Mouse (Mus musculus) MEL (cell line): ENCODE results near the gene Lcn2. TPM values are rescaled to one million over a fixed set of nuclear protein-coding genes. Genes with fewer than 3 reads are reported as not detected.

Experiments used
- DNase-seq: peaks from one replicate; pipeline ENCODE4 v3.0.0; 2011; ENCODE audit warnings: low read depth, low spot score
- H3K27ac ChIP-seq: 2 replicates; pipeline ENCODE4 v1.5.1; 2012; ENCODE audit warnings: low read depth, mild to moderate bottlenecking, control low read depth, low read length, moderate library complexity; ENCODE audit not compliant: control insufficient read depth
- H3K27me3 ChIP-seq, 2 experiments: fragments of 150-350 bp in 1 of 2; sonication (generic) in 1 of 2; 2 replicates each; pipeline ENCODE4 v1.6.1; 2012; ENCODE audit warnings: low read length in 2 of 2, mild to moderate bottlenecking in 2 of 2, improper control_type of control experiment in 1 of 2, moderate library complexity in 1 of 2; ENCODE audit not compliant: insufficient read depth in 2 of 2, control insufficient read depth in 1 of 2
- H3K36me3 ChIP-seq, 2 experiments: 2 replicates each; pipeline ENCODE4 v1.6.1; 2012 to 2014; ENCODE audit warnings: low read length in 2 of 2, improper control_type of control experiment in 1 of 2, inconsistent platforms in 1 of 2, mild to moderate bottlenecking in 1 of 2; ENCODE audit not compliant: insufficient read depth in 2 of 2, control insufficient read depth in 1 of 2
- H3K4me1 ChIP-seq, 2 experiments: fragments of 150-350 bp in 1 of 2; sonication (generic) in 1 of 2; 2 replicates each; pipeline ENCODE4 v1.6.1; 2012; ENCODE audit warnings: low read length in 2 of 2, improper control_type of control experiment in 1 of 2, mild to moderate bottlenecking in 1 of 2; ENCODE audit not compliant: insufficient read depth in 2 of 2, control insufficient read depth in 1 of 2
- H3K4me3 ChIP-seq, 2 experiments: fragments of 150-350 bp in 1 of 2; sonication (generic) in 1 of 2; 2 replicates each; pipeline ENCODE4 v1.5.1; 2012; ENCODE audit warnings: low read depth in 2 of 2, low read length in 2 of 2, mild to moderate bottlenecking in 2 of 2, moderate library complexity in 2 of 2, control low read depth in 1 of 2, improper control_type of control experiment in 1 of 2; ENCODE audit not compliant: control insufficient read depth in 1 of 2, insufficient read depth in 1 of 2
- H3K79me2 ChIP-seq: 2 replicates; pipeline ENCODE4 v1.6.1; 2012; ENCODE audit warnings: mild to moderate bottlenecking, low read length, moderate library complexity; ENCODE audit not compliant: control insufficient read depth, poor library complexity, insufficient read depth
- H3K9ac ChIP-seq: 2 replicates; pipeline ENCODE4 v1.6.1; 2012; ENCODE audit warnings: low read depth, mild to moderate bottlenecking, control low read depth, low read length, moderate library complexity; ENCODE audit not compliant: control insufficient read depth, poor library complexity, severe bottlenecking
- H3K9me3 ChIP-seq: fragments of 150-350 bp; sonication (generic); replicated peaks from 2 replicates; pipeline ENCODE4 v1.6.1; 2012; ENCODE audit warnings: mild to moderate bottlenecking, low read length, improper control_type of control experiment, moderate library complexity; ENCODE audit not compliant: insufficient read depth
- CHD2 ChIP-seq: IDR thresholded peaks from 2 replicates; pipeline ENCODE4 v1.6.1; 2011; ENCODE audit warnings: low read length, improper control_type of control experiment
- EP300 ChIP-seq, 2 experiments: IDR thresholded peaks; 2 replicates each; pipeline ENCODE4 v1.6.1; 2011; ENCODE audit warnings: improper control_type of control experiment in 2 of 2, low read length in 2 of 2, low read depth in 1 of 2, mild to moderate bottlenecking in 1 of 2
- ETS1 ChIP-seq: IDR thresholded peaks from 2 replicates; pipeline ENCODE4 v1.6.1; 2012; ENCODE audit warnings: low read depth, mild to moderate bottlenecking, inconsistent platforms, low read length, improper control_type of control experiment, moderate library complexity
- GABPA ChIP-seq: IDR thresholded peaks from 2 replicates; pipeline ENCODE4 v1.6.1; 2012; ENCODE audit warnings: low read depth, mild to moderate bottlenecking, inconsistent platforms, low read length, improper control_type of control experiment, moderate library complexity
- MAFK ChIP-seq: IDR thresholded peaks from 2 replicates; pipeline ENCODE4 v1.6.1; 2011; ENCODE audit warnings: low read depth, mild to moderate bottlenecking, low read length, improper control_type of control experiment, borderline replicate concordance
- MXI1 ChIP-seq: IDR thresholded peaks from 2 replicates; pipeline ENCODE4 v1.6.1; 2011; ENCODE audit warnings: mild to moderate bottlenecking, low read depth, low read length, improper control_type of control experiment
- NRF1 ChIP-seq: IDR thresholded peaks from 2 replicates; pipeline ENCODE4 v1.6.1; 2014; ENCODE audit warnings: low read depth, mild to moderate bottlenecking, inconsistent platforms, low read length, improper control_type of control experiment, moderate library complexity; ENCODE audit not compliant: poor library complexity, insufficient read depth, severe bottlenecking
- POLR2AphosphoS5 ChIP-seq: IDR thresholded peaks from 2 replicates; pipeline ENCODE4 v1.6.1; 2012; ENCODE audit warnings: low read depth, borderline replicate concordance, mild to moderate bottlenecking, inconsistent platforms, low read length, moderate library complexity, mixed read lengths
- RAD21 ChIP-seq: IDR thresholded peaks from 2 replicates; pipeline ENCODE4 v1.6.1; 2011; ENCODE audit warnings: mild to moderate bottlenecking, low read depth, low read length, improper control_type of control experiment
- RCOR1 ChIP-seq: IDR thresholded peaks from 2 replicates; pipeline ENCODE4 v1.6.1; 2012; ENCODE audit warnings: low read depth, mild to moderate bottlenecking, inconsistent platforms, low read length, improper control_type of control experiment
- SIN3A ChIP-seq: IDR thresholded peaks from 2 replicates; pipeline ENCODE4 v1.6.1; 2012; ENCODE audit warnings: low read length, improper control_type of control experiment, inconsistent platforms
- SMC3 ChIP-seq: IDR thresholded peaks from 2 replicates; pipeline ENCODE4 v1.6.1; 2011; ENCODE audit warnings: low read depth, low read length, improper control_type of control experiment
- TAL1 ChIP-seq: IDR thresholded peaks from 2 replicates; pipeline ENCODE4 v1.6.1; 2012; ENCODE audit warnings: mild to moderate bottlenecking, inconsistent platforms, low read length, moderate library complexity, mixed read lengths
- TBP ChIP-seq: IDR thresholded peaks from 2 replicates; pipeline ENCODE4 v1.8.0; 2011; ENCODE audit warnings: low read depth, low read length, improper control_type of control experiment
- polyA plus RNA-seq, 2 experiments: library from polyadenylated mRNA; stranded (reverse) in 1 of 2; unstranded in 1 of 2; fragments of >175 nt in 1 of 2; fragments of >200 nt in 1 of 2; gene quantifications; 2 replicates each; pipeline versions ENCODE4 v1.2.1 to v1.2.4; 2012; ENCODE audit warnings: low replicate concordance in 2 of 2, low read depth in 1 of 2; ENCODE audit not compliant: insufficient read length in 2 of 2, insufficient read depth in 1 of 2, missing spikeins in 1 of 2
- total RNA-seq: library from RNA; depleted of rRNA; stranded (reverse); fragments of 300-350 nt; gene quantifications from 2 replicates; pipeline ENCODE4 v1.2.3, GENCODE M21; 2012

Gene Lcn2
- total and polyA plus RNA-seq, 3 experiments: not detected

DNA sequence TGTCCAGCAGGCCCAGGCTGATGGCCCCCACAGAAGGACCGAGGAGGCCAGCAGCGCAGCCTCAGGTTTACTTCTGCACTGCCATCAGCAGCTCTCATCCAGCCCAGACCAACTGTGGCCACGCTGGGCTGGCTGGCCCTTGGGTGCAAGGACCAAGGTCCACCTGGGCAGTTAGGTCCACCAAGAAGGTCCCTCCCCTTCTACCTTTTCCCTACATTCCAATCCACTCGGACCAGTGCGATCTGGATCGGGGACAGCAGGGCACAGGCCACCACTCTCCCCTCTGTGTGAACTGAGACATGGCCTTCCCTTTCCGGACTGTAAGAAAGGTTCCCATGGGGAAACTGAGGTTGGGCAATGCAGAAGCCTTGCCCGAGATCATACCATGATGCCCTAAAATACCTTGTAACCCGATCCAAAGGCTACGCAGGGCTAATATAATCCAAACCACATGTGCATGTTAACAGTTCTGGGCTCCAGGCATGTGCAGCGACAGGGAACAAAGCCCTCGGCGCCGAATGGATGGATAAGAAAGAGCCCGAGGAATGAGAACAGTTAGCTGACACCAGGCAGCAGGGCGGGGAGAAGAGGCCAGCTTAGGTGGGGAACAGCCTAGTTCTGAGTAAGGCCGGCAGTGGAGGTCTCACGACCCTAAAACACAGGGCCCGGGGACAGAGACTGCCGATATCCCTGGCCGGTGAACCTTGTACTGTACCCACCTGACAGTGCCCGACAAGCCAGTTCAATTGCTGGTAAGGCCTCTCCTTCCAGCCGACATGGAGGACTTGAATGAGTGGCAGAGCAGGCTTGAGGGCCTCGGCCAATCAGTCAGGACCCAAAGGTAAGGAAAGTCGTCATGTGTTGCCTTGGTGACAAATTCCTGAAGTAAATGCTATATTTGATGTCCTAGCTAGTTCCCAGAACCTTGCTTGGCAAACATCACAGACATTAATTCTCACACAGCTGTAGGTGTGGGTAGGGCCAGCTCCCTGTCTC is 20.7 kb upstream of the Lcn2 start:
- H3K36me3 ChIP-seq: no peaks in the 10 kb centered on the region
- H3K4me3 ChIP-seq: no peak overlapping the region
- TF ChIP-seq MXI1 (no peak), RAD21 (no peak), NRF1 (no peak), EP300 (IDR thresholded peaks at IDR 0.05; ENCODE audit: low read depth in 1 of 2, low read length in 2 of 2) (no peak), TAL1 (no peak), MAFK (no peak), RCOR1 (no peak), POLR2AphosphoS5 (no peak), SMC3 (no peak), TBP (no peak), CHD2 (no peak), GABPA (no peak), SIN3A (no peak), ETS1 (no peak)
- no peaks in the 10 kb centered on the region for H3K9me3 ChIP-seq
- H3K27ac ChIP-seq: no peak overlapping the region
- H3K79me2 ChIP-seq: no peaks in the 10 kb centered on the region
- no peak for DNase-seq
- H3K27me3 ChIP-seq: no peaks in the 10 kb centered on the region
- no peak overlapping the region for H3K9ac ChIP-seq
- H3K4me1 ChIP-seq: no peaks in the 10 kb centered on the region

DNA sequence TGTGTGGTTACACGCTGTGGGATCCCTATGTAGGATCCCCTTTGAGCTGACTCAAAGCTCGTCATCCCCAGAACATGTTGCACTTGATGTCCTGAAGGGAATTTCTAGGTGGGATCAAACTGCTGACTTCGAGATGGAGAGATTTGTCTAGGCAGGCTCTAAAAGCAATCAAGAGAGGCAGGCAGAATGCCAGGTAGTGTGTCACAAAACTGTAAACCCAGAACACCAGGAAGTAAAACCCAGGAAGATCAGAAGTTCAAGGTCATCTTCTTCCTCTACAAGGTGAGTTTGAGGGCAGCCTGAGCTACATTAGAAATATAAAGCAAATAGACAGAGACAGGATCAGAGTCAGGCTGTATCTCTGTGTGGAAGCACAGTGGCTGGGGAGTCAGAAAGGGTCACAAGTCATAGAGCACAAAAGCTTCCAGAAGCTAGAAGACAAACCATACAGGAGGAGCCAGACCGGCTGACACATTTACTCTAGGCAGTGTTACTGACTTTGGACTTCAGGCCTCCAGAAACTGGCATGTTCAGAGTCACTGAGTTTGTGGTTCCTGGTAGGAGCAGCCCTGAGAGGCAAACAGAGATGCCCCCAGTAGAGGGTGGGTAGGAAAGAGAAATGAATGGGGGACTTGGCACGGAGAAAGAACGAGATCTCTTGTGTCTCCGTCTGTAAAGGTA is 19.2 kb upstream of the Lcn2 start:
- DNase-seq: no peak
- no peaks in the 10 kb centered on the region for H3K79me2 ChIP-seq
- H3K4me1 ChIP-seq: no peaks in the 10 kb centered on the region
- no peaks in the 10 kb centered on the region for H3K27me3 ChIP-seq
- H3K36me3 ChIP-seq: no peaks in the 10 kb centered on the region
- no peaks in the 10 kb centered on the region for H3K9me3 ChIP-seq
- H3K4me3 ChIP-seq: no peak overlapping the region
- TF ChIP-seq SMC3: no peak
- no peak overlapping the region for H3K9ac ChIP-seq
- H3K27ac ChIP-seq: no peak overlapping the region
